Mouse (Mus musculus) midbrain, postnatal 0 days (tissue): ENCODE measurements around the gene 1700029P11Rik. TPM values are rescaled to one million over a fixed set of nuclear protein-coding genes. Genes with fewer than 3 reads are reported as not detected.

Experiments used
- ATAC-seq: fragments of 200-750 bp; cut with Nextera tagmentation; 2 replicates; pipeline ENCODE4 v1.8.0; 2017; ENCODE audit warnings: moderate number of reproducible peaks, mild to moderate bottlenecking, moderate TSS enrichment, moderate library complexity; ENCODE audit not compliant: low FRiP score
- DNase-seq: peaks from one replicate; pipeline ENCODE4 v3.0.0-alpha.2; 2015; ENCODE audit warnings: low spot score
- H3K27ac ChIP-seq: fragments of 300-500 bp; sonication (generic); 2 replicates; pipeline ENCODE4 v1.5.1; 2014; ENCODE audit warnings: low read depth, mild to moderate bottlenecking, low read length, mixed read lengths
- H3K27me3 ChIP-seq: fragments of 300-500 bp; sonication (generic); 2 replicates; pipeline ENCODE4 v1.6.1; 2014; ENCODE audit warnings: low read length, control low read depth, mixed read lengths; ENCODE audit not compliant: insufficient read depth
- H3K36me3 ChIP-seq: fragments of 300-500 bp; sonication (generic); 2 replicates; pipeline ENCODE4 v1.6.1; 2014; ENCODE audit warnings: low read length, control low read depth, mixed read lengths; ENCODE audit not compliant: insufficient read depth
- H3K4me1 ChIP-seq: fragments of 300-500 bp; sonication (generic); 2 replicates; pipeline ENCODE4 v1.6.1; 2014; ENCODE audit warnings: mild to moderate bottlenecking, control low read depth, antibody characterized with exemption, low read length, mixed read lengths; ENCODE audit not compliant: insufficient read depth
- H3K4me2 ChIP-seq: fragments of 300-500 bp; sonication (generic); 2 replicates; pipeline ENCODE4 v1.6.1; 2014; ENCODE audit warnings: low read depth, mild to moderate bottlenecking, low read length, mixed read lengths; ENCODE audit not compliant: poor library complexity, severe bottlenecking
- H3K4me3 ChIP-seq: fragments of 300-500 bp; sonication (generic); 2 replicates; pipeline ENCODE4 v1.5.1; 2014; ENCODE audit warnings: low read depth, mild to moderate bottlenecking, low read length, moderate library complexity
- H3K9ac ChIP-seq: fragments of 300-500 bp; sonication (generic); replicated peaks from 2 replicates; pipeline ENCODE4 v1.6.1; 2014; ENCODE audit warnings: mild to moderate bottlenecking, low read length, moderate library complexity, mixed read lengths; ENCODE audit not compliant: poor library complexity, severe bottlenecking
- H3K9me3 ChIP-seq: fragments of 300-500 bp; sonication (generic); 2 replicates; pipeline ENCODE4 v1.6.1; 2016; ENCODE audit warnings: low read length, control low read depth
- CTCF ChIP-seq: IDR thresholded peaks from 2 replicates; pipeline ENCODE4 v1.5.1; 2016; ENCODE audit warnings: antibody characterized with exemption, mild to moderate bottlenecking
- WGBS: fragments of 180-500 bp; shearing (Covaris S2); extraction: QIAGEN DNeasy Blood & Tissue Kit; methylation state at CpG from one replicate; pipeline ENCODE4 v1.1.7; 2014; 5-methylcytosine and 5-hydroxymethylcytosine counted together
- polyA plus RNA-seq: library from polyadenylated mRNA; unstranded; fragments of >200 nt; fragmentation: Nextera tagmentation; extraction: Ambion mirVana; gene quantifications from 2 replicates; pipeline ENCODE4 v1.2.1, GENCODE M21; 2015
- total RNA-seq: library from RNA; depleted of rRNA; stranded (reverse); fragments of >200 nt; gene quantifications from 2 replicates; pipeline ENCODE4 v1.2.3, GENCODE M21; 2014

1700029P11Rik gene
- total and polyA plus RNA-seq, 2 experiments from 2014 or later = not detected

DNA sequence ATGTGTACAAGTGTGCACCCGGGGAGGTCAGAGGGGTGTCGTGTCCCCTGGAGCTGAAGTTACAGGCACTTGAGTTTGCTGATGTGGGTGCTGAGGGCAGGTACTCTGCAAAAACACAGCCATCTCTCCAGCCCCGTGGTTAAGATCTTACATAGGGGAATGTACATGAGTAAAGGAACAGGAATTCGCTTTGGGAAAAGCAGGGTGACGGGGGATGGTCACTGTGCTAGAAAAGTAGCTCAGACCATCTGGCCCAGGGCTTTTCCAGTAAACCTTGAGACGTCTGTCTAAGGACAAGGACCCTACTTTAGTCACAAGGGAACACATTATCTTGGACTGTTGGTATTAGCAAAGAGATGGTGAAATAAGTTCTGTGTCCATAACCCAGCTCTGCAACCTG, 31.6 kb downstream of the 1700029P11Rik start:
- no peak for DNase-seq
- no peak for ATAC-seq
- 88% methylated on average over 6 of the region's 6 CpGs for WGBS

DNA sequence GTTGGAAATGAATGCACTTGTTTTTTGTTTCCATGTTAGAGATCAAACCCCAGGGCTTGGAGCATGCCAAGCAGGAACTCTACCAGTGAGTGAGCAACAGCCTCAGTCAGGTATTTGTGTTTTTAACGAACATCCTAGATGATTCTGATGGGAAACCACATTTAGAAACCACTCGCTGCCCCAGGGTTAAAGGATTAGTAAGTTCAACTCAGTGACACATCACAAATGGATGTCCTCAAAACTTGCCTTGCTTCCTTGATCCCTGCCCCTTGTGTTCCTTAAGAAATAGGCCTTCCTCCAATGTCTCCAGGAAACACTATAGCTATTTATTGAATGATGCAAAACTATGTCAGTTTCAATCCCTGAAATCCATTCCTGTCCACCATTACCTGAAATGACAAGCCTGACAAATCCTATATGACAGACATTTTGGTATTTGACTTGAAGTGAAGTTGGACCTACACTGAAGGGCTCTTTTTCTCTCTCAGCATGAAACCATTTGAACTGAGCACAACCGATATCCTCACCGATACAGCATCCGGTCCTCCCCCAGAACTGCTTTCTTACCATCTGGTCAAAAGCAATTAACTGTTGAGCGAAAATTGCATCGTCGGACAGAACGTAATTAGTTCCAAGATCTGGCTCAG, 34.5 kb downstream of the 1700029P11Rik start:
- Histone ChIP-seq H3K27ac (peak overlapping the region; percentile 79), H3K4me3 (peak overlapping the region; percentile 74), H3K9ac (peak overlapping the region; percentile 79), H3K4me1 (no peaks in the 10 kb centered on the region), H3K4me2 (peak overlapping the region; percentile 92), H3K36me3 (peaks cover 4% of the 10 kb centered on the region; the same call in 1 of the 2 replicates), H3K9me3 (no peaks in the 10 kb centered on the region), H3K27me3 (no peaks in the 10 kb centered on the region)
- no peak for TF ChIP-seq CTCF
- WGBS = 15% methylated on average over 9 of the region's 9 CpGs
- DNase-seq (no peak), ATAC-seq (no peak)

More for the DNA sequence above, 31.6 kb downstream of the 1700029P11Rik start:
- Histone ChIP-seq H3K9ac (no peak overlapping the region), H3K4me3 (no peak overlapping the region), H3K36me3 (peaks cover 4% of the 10 kb centered on the region; the same call in 1 of the 2 replicates), H3K27ac (no peak overlapping the region), H3K4me2 (no peak overlapping the region), H3K4me1 (no peaks in the 10 kb centered on the region), H3K9me3 (no peaks in the 10 kb centered on the region), H3K27me3 (no peaks in the 10 kb centered on the region)
- no peak for TF ChIP-seq CTCF

DNA sequence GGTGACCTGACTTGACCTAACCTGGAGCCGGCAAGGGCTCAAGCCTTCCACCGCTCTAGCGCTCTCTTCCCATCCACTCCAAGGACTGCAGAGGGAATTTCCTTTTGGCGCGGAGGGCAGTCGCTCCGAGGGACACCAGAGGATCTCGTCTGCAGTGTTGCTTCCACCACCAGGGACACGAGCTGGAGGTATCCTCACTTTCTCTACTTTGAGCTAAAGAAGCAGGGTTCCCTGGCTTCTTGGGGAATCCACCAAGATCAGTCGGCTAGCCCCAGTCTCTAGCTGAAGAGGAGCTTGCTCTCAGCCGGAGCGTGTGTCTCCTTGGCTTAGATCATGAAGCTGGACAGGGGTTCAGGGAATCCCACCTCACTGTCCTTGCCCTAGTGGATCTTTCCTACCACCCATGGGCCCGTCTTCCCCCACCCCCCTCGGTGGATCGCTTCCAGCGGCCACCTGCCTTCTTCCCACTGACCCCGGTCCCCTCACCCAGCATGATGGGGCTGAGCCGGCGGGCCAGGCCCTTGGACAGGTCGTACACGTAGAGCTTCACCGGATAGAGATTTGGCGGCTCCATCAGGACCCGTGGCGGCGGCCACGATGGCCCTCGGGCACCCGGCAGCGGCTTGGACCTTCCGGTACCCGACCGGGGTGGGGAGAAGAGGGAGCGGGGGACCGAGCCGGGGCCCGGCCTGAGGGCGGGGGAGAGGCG, 35.2 kb downstream of the 1700029P11Rik start:
- peak overlapping the region; percentile 79 for H3K27ac ChIP-seq
- DNase-seq = peak; percentile 25
- H3K27me3 ChIP-seq = no peaks in the 10 kb centered on the region
- H3K9ac ChIP-seq = peak overlapping the region; percentile 79
- no peaks in the 10 kb centered on the region for H3K9me3 ChIP-seq
- peak; percentile 41 for ATAC-seq
- H3K4me1 ChIP-seq = no peaks in the 10 kb centered on the region
- peak; percentile 40 for TF ChIP-seq CTCF
- peak overlapping the region; percentile 92 for H3K4me2 ChIP-seq
- H3K36me3 ChIP-seq = peaks cover 4% of the 10 kb centered on the region; the same call in 1 of the 2 replicates
- under 1% methylated on average over 38 of the region's 39 CpGs for WGBS
- peak overlapping the region; percentile 74 for H3K4me3 ChIP-seq

DNA sequence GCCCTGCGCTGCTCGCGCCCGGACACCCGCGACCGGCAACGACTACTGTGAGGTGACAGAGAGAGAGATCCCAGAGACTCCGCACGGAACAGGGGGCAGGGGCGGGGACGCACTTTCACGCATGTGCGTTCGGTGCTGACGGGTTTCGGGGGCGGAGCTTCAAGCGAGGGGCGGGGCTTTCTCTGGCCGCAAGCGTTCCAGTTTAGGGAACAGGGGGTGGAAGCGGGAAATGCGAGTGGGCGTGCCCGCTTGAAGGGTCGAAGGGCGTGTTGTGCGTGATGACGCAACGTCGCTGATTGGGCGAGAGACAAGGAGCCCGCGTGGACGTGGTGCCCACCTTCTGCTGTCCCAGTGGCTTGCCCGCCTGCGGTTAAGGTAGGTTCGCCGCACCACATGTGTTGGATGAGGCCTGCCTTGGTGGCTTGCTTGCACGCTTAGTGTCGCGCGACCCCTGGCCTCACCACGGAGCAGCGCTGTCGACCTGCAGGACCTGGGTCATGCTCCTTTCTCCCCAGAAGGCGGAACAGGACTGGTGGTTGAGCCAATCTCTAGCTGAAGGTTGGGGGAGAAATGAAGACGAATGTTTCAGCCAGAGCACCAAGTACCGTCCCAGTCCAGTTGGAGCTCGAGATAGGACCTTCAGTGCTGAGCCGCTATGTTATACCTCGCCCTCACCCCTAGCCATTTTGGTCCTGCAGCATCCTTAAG, 35.9 kb downstream of the 1700029P11Rik start:
- Histone ChIP-seq H3K9me3 (no peaks in the 10 kb centered on the region), H3K4me1 (no peaks in the 10 kb centered on the region), H3K9ac (peak overlapping the region; percentile 79), H3K27ac (peak overlapping the region; percentile 79), H3K4me3 (peak overlapping the region; percentile 74), H3K4me2 (peak overlapping the region; percentile 92), H3K36me3 (peaks cover 4% of the 10 kb centered on the region; the same call in 1 of the 2 replicates), H3K27me3 (no peaks in the 10 kb centered on the region)
- DNase-seq (peak; percentile 98), ATAC-seq (peak; percentile 96)
- TF ChIP-seq CTCF = peak; percentile 47
- under 1% methylated on average over 51 of the region's 53 CpGs for WGBS

DNA sequence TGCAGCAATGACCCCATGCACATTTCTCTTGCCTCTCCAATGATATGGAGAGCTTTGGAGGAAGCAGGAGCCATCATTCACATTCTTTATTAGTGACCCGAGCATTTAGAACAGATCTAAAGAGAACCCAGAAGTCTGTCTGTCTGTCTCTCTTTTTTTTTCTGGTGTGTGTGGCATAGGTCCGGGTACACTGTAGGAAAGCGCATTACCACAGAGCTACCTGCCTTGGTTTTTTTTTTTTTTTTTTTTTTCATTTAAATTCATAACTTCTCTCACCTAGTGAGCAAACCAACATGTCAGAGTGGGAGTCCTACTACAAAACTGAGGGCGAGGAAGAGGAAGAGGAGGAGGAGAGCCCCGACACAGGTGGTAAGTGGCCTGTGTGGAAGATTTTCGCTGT, 36.5 kb downstream of the 1700029P11Rik start:
- whole genome bisulfite sequencing = 27% methylated on average over 6 of the region's 6 CpGs
- peak; percentile 4 for DNase-seq
- H3K4me2 ChIP-seq = peak overlapping the region; percentile 92
- no peaks in the 10 kb centered on the region for H3K9me3 ChIP-seq
- peaks cover 4% of the 10 kb centered on the region; the same call in 1 of the 2 replicates for H3K36me3 ChIP-seq
- peak overlapping the region; percentile 60 for H3K9ac ChIP-seq
- H3K4me3 ChIP-seq = peak overlapping the region; percentile 74
- no peaks in the 10 kb centered on the region for H3K27me3 ChIP-seq
- no peak for TF ChIP-seq CTCF
- H3K27ac ChIP-seq = peak overlapping the region; percentile 79
- no peak for ATAC-seq
- no peaks in the 10 kb centered on the region for H3K4me1 ChIP-seq
